Mouse (Mus musculus): ENCODE measurements around the gene Hrk. TPM values are rescaled to one million over a fixed set of nuclear protein-coding genes. Genes with fewer than 3 reads are reported as not detected.
A peak's percentile ranks its signal among the peaks of the same experiment; 100 is the strongest.

Hrk gene
- total RNA-seq, 2 experiments from 2014 or later: 0.08 to 0.15 TPM

DNA sequence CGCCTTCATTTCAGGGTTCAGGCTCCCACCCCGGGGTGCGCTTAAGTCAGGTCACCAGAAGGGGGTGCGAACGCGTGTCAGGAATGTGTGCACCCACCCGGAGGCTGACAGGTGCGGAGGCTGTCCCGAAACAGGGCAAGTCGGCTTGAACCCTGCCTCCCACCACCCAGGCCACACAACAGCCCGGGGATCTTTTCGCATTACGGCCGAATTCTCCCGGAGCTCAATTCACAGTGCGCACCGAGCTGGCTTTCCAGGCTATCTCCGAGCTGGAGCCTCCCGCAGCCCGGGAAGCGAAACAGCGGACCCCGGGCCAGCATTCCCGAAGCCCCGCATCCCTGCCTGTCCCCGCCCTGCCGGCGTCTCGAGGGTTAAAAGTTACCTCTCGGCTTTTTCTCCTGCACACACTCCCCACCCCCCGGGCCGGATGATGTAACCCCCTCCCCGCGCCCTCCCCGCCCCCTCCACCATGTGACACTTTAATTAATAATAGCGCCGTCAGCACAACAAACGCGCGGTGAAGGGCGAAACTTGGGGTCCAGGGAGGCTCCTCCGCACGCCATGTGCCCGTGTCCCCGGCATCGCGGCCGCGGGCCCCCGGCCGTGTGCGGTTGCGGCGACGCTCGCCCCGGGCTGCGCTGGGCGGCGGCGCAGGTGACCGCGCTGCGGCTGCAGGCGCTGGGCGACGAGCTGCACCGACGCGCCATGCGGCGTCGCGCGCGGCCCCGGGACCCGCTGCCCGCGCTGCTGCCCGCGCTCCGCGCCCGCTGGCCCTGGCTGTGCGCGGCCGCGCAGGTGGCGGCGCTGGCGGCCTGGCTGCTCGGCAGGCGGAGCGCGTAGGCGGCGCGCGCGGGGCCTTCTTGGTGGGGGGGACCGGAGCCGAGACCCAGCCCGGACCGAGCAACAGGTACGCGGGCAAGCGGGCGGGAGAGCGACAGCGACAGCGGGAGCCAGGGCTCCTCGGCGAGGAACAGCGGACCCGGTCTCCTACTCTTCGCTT is 5.1 kb downstream of the Hrk start:
- peak; percentile 50 for DNase-seq
- Histone ChIP-seq H3K27ac (no peak overlapping the region), H3K4me3 (peak overlapping the region; percentile 70)
- no peak for TF ChIP-seq CTCF (IDR thresholded peaks at IDR 0.05)
- intact Hi-C loops (cut with DNase I): no loop called here

DNA sequence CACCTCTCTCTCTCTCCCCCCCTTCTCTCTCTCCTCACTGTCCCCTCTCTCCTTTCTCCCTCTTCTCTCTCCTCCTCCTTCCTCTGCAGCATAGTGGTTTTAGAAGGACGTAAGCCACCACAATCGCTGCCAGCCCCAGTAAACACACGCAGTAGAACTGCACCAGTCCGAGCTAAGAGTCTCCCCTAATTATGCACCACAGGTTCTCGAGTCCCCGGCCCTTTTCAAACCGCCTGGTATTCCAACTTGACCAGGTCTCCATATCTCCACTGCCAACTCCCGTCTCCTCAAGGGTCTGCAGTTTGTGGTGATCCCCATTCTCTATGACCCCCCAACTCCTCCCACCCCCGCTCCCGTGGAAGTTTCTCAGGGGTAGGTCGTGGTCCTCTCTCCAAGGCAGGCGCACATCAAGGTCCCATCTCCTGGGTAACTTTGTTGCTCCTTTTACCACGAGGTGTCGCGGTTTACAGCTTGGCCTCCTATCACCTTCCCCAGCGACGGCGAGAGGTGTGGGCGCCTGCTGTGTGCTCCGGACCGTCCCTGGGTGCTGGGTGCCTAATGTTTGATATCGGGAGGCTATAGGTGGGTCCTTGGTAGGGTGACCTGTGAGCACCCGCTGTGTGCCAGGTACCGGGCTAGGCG is 6.6 kb downstream of the Hrk start:
- intact Hi-C loops (cut with DNase I): no loop called here

DNA sequence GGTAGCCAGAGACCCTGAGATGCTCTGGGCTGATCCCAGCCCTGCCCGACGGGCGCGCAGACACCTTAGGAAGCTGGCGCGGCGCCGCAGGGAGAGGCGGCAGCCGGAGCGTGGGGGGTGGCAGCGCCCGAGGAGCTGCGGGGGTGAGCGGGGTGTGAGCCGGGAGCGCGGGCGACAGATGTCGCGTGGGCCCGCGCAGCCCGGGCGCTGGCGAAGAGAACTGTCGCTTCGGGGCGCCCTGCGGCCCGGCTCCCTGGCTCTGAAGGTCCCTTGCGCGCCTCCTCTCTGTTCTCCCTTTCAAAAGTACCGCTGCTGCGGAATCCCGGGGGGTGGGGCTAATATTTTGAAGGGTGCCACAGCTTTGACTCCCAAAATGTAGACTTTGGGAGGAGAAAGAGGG is 7.2 kb downstream of the Hrk start:
- TF ChIP-seq CTCF (IDR thresholded peaks at IDR 0.05): no peak
- intact Hi-C loops (cut with DNase I): no loop called here
- DNase-seq: no peak
- Histone ChIP-seq H3K4me3 (peak overlapping the region; percentile 70), H3K27ac (no peak overlapping the region)

More for the DNA sequence above, 6.6 kb downstream of the Hrk start:
- DNase-seq: peak; percentile 40
- TF ChIP-seq CTCF (IDR thresholded peaks at IDR 0.05): peak; percentile 40
- Histone ChIP-seq H3K27ac (no peak overlapping the region), H3K4me3 (peak overlapping the region; percentile 70)

DNA sequence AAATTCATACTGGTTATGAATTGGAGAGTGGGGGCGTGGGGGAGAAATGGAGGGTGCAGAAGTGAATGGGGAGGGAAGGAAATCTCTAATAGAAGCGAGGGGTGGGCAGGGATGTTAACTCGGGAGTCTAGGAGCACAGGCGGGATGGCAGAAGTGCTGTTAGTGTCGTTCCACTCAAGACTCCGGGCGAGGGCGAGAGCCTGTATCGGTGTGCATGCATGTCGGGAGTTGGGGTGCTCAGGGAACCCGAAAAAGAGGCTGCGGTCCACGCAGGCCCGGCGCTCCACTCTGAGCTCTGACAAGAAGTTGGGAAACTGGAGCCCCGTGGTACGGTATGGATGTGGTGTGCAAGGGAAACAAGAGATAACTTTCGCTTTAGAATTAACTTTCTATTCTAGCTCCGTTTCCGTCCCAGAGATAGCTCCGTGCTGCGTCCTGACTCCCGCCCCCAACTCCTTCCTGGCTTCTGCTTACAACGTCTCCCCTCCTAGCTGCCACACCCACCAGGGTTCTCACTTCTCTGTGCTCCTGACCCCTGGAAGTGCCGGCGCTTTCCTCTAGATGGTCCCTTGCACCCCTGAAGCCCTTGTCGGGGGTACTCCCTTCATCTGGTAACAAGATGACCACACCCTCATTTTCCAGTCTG is 7.8 kb downstream of the Hrk start:
- DNase-seq: no peak

DNA sequence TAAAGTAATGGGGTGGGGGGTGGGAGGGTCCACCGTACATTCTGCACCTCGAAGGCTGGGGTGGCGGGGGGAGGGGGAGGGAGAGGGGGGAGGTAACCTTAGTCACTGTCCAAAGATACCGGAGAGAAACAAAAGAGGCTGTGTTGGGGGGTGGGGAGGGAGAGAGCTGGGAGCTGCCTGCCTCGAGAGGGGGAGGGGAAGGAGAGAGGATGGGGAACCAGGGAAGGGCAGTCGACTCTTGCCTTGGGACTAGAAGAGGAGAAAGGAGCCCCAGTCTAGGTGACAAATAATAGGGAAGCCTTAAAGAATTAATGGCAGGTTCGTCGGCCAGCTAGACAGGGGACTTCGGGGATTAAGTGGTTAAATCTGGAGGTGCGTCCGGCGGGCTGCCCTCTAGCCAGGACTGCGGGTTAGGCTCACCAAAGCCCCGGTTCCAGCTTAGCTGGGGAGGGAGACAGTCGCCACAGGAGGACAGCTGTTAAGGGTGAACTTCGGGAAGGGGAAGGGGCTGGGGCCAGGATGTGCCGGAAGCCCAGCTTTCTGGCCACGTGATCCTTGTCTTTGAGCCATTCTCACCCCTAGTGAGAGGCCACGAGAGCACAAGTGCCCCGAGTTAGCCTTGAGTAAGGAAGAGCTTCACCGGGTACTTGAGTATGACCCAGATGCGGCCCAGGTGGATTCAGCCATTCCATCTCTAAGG is 10.0 kb downstream of the Hrk start:
- no peak for TF ChIP-seq CTCF (IDR thresholded peaks at IDR 0.05)
- DNase-seq: no peak
- no peak overlapping the region for H3K4me3 ChIP-seq
- H3K27ac ChIP-seq: no peak overlapping the region
- intact Hi-C loops (cut with DNase I): no loop called here

More for the DNA sequence above, 7.8 kb downstream of the Hrk start:
- peak overlapping the region; percentile 70 for H3K4me3 ChIP-seq
- no peak for TF ChIP-seq CTCF (IDR thresholded peaks at IDR 0.05)
- no peak overlapping the region for H3K27ac ChIP-seq
- intact Hi-C loops (cut with DNase I): no loop called here

DNA sequence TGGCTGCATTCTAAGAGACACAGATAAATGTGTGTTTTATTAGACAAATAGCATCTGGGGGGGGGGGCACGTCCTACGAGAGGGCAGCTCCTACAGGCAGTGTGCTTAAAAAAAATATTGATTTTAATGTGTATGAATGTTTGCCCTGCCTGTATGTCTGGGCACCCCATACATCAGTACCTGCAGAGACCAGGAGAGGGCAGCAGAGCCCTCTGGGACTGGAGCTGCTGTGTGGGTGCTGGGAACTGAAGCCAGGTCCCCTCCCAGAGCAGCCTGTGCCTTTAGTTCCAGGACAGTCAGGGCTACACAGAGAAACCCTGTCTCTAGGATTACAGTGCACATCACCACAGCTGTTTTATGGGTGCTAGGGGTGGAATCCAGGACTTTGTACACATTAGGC is 10.7 kb downstream of the Hrk start:
- H3K27ac ChIP-seq: no peak overlapping the region
- DNase-seq: no peak
- H3K4me3 ChIP-seq: no peak overlapping the region
- intact Hi-C loops (cut with DNase I): no loop called here
- TF ChIP-seq CTCF (IDR thresholded peaks at IDR 0.05): peak; percentile 40

DNA sequence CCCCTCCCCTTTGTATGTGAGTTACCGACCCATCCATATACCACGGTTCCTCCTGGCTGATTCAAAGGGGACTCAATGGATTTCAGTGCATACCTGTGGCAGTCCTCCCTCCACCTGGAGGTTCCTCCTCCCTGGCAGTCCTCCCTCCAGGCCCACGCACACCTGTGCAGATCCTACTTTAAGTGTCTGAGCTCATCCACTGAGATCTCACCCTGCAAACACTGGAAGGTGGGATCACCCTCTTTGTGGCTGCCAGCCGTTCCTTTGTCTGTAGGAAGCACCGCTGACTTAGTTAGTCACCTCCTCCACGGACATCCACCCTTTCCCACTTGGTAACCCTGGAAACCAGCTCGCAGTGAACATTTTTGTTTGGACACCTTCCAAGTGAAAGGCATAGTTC is 13.2 kb downstream of the Hrk start:
- H3K4me3 ChIP-seq: no peak overlapping the region
- no peak overlapping the region for H3K27ac ChIP-seq
- no peak for TF ChIP-seq CTCF (IDR thresholded peaks at IDR 0.05)
- no peak for DNase-seq
- intact Hi-C loops (cut with DNase I): no loop called here

DNA sequence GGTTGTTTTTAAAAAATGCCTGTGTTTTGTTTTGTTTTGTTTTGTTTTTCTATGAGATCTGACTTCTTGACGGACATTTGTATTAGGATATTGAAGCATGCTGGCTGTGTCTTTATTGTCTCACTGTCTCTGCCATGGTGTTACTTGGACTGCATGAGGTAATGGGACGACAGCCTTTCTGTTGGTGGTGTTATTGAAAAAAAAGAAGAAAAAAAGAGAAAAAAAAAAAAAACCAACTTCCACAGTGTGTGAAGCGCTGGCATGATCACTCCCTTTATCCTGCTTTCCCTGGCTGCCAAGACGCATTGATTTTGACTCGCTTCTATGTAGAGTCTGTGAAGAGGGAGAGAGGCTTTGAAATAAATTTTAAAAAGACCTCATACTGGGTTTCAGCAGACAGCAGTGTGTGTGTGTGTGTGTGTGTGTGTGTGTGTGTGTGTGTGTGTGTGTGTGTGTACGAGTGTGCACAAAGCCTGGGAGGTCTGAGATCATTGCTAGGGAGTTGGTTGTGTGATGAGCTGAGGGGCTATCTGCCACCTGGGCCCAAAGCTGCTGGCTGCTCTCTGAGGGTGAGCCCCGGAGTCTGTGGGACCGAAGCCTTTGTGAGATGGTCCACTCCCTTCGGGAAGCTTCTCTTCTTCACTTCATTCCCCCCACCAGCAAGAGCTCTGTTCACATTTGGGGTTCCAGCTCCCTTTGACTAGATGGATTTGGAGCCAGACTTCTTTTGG is 22.6 kb downstream of the Hrk start:
- TF ChIP-seq CTCF (IDR thresholded peaks at IDR 0.05): no peak
- no peak overlapping the region for H3K4me3 ChIP-seq
- intact Hi-C loops (cut with DNase I): no loop called here
- DNase-seq: no peak
- H3K27ac ChIP-seq: no peak overlapping the region

DNA sequence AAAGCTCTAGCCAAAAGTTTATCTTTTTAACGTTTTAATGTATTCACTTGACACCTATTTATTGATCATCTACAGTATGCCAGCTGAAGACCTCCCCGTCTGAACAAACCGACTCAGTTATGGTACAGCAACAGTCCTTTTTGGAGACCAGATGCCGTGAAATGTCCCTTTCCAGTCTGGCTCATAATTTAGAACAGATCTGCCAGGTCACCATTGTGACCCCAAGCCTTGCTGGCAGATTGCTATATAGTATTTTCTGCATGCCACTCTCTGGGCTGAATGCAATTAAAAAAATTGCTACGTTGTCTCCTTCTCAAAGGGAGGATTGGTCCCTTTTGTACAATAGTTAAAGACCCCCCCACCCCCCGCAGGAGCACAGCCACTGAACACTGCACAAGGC is 23.9 kb downstream of the Hrk start:
- H3K27ac ChIP-seq: no peak overlapping the region
- DNase-seq: no peak
- intact Hi-C loops (cut with DNase I): no loop called here
- H3K4me3 ChIP-seq: no peak overlapping the region
- no peak for TF ChIP-seq CTCF (IDR thresholded peaks at IDR 0.05)

DNA sequence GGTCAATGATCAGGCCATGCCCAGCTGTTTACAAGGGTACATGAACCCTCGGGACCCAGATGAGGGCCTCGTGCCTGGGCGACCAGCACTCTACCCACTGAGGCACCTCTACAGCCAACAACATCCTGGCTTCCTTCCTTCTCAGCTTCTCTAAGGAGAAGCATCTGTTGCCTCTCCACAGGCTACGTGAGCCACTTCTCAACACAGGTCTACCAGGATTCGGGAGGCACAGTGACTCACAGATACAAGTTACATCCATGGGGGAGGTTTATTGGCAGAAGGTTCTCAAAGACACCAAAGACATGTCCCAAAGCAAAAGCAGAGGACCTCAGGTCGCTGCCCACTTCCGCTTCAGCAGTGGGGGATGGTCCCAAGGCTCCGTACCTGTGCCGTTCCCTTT is 26.0 kb downstream of the Hrk start:
- intact Hi-C loops (cut with DNase I): no loop called here
- Histone ChIP-seq H3K27ac (no peak overlapping the region), H3K4me3 (no peak overlapping the region)
- no peak for DNase-seq
- no peak for TF ChIP-seq CTCF (IDR thresholded peaks at IDR 0.05)

DNA sequence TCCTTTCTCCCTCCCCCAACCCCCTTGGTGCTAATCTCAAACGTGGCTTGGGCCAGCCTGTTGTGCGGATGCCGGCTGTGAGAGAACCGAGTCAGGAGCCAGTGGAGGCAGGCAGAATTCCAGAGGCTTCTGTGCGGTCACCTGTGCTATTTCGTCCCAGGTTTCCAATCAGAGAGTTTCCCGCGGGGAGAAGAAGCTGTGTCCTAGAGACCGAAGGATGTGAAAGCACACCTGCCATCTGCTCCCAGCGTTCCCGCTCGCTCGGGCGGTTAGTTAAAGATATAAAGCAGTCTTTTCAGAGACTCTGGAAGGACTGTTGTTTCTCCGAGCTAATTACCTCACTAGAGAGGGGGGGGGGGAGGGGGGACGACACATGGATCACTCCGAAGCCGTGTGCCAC is 27.8 kb downstream of the Hrk start:
- intact Hi-C loops (cut with DNase I): no loop called here
- no peak overlapping the region for H3K27ac ChIP-seq
- H3K4me3 ChIP-seq: no peak overlapping the region
- no peak for DNase-seq
- no peak for TF ChIP-seq CTCF (IDR thresholded peaks at IDR 0.05)

DNA sequence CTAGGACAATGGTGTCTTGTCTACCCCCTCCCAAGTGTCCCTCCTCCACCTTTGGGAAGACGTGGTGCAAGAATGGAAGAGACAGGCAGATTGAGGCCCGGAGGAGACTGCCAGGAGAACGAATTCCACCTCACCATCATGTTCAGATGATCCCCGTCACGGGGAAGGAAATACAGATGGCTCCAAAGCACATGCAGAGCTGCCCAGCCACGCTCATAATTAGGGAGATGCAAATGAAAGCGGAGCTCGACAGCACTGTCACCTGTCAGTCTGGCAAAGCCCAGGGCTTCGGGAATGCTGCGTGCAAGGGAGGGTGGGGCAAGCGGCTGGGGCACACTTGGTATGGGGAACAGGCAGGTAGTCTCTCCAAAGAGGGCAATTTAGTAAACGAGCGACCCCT is 33.0 kb downstream of the Hrk start:
- no peak for DNase-seq
- TF ChIP-seq CTCF (IDR thresholded peaks at IDR 0.05): no peak

More for the DNA sequence above, 33.0 kb downstream of the Hrk start:
- Histone ChIP-seq H3K27ac (no peak overlapping the region), H3K4me3 (no peak overlapping the region)
- intact Hi-C loops (cut with DNase I): no loop called here
